Mouse (Mus musculus) intestine, embryonic 16.5 days (tissue): ENCODE results near the gene Sergef. TPM values are rescaled to one million over a fixed set of nuclear protein-coding genes. Genes with fewer than 3 reads are reported as not detected.

Experiments used
- ATAC-seq: fragments of 200-750 bp; cut with Nextera tagmentation; 2 replicates; pipeline ENCODE4 v1.8.0; 2017; ENCODE audit warnings: moderate TSS enrichment, moderate library complexity
- H3K27ac ChIP-seq: fragments of 300-500 bp; sonication (generic); 2 replicates; pipeline ENCODE4 v1.5.1; 2014; ENCODE audit warnings: mild to moderate bottlenecking, low read length
- H3K27me3 ChIP-seq: fragments of 300-500 bp; sonication (generic); replicated peaks from 2 replicates; pipeline ENCODE4 v1.6.1; 2014; ENCODE audit warnings: low read length, control low read depth, mixed read lengths; ENCODE audit not compliant: control insufficient read depth, insufficient read depth
- H3K36me3 ChIP-seq: fragments of 300-500 bp; sonication (generic); 2 replicates; pipeline ENCODE4 v1.6.1; 2014; ENCODE audit warnings: low read length, control low read depth; ENCODE audit not compliant: control insufficient read depth, insufficient read depth
- H3K4me1 ChIP-seq: fragments of 300-500 bp; sonication (generic); 2 replicates; pipeline ENCODE4 v1.6.1; 2014; ENCODE audit warnings: low read length, control low read depth, mixed read lengths; ENCODE audit not compliant: control insufficient read depth, insufficient read depth
- H3K4me2 ChIP-seq: fragments of 300-500 bp; sonication (generic); 2 replicates; pipeline ENCODE4 v1.6.1; 2014; ENCODE audit warnings: low read depth, low read length, control low read depth
- H3K4me3 ChIP-seq: fragments of 300-500 bp; sonication (generic); 2 replicates; pipeline ENCODE4 v1.5.1; 2014; ENCODE audit warnings: mild to moderate bottlenecking, low read length
- H3K9ac ChIP-seq: fragments of 300-500 bp; sonication (generic); 2 replicates; pipeline ENCODE4 v1.6.1; 2014; ENCODE audit warnings: low read depth, low read length
- H3K9me3 ChIP-seq: fragments of 300-500 bp; sonication (generic); 2 replicates; pipeline ENCODE4 v1.6.1; 2016; ENCODE audit warnings: low read length, control low read depth; ENCODE audit not compliant: control insufficient read depth
- WGBS: fragments of 180-500 bp; shearing (Covaris S2); extraction: QIAGEN DNeasy Blood & Tissue Kit; methylation state at CpG from one replicate; pipeline ENCODE4 v1.1.7; 2014; 5-methylcytosine and 5-hydroxymethylcytosine counted together
- polyA plus RNA-seq: library from polyadenylated mRNA; unstranded; fragments of >200 nt; fragmentation: Nextera tagmentation; extraction: Ambion mirVana; gene quantifications from 2 replicates; pipeline ENCODE4 v1.2.1, GENCODE M21; 2015

Gene Sergef
- polyA plus RNA-seq, 1 experiment from 2014 or later = 14.6 TPM

DNA sequence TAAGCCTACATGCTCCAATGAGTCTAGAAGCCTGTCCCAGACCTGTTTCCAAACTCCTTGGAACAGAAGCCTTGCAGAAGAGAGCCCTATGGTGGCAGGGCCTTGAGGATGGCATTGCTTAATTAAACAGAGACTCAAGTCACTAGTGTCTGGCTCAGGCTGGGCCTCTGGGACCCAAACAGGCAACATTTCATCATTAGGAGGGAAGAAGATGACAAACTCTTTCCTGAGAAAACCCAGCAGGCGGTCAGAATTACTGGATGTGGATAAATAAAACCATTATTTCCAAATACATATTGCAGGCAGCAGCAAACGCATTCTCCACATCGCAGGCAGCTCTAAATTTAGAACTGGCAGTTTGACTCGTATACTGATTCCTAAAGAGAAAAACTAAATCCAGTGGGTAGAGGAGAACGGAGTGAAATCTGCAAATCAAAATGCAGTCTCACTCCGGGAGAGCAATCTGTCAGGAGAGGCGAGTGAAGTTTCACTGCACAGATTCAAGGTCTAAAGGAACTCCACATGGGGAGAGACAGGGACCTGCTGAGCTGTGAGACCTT is 173.1 kb downstream of the Sergef start:
- Histone ChIP-seq H3K27me3 (no peaks in the 10 kb centered on the region), H3K4me2 (no peak overlapping the region), H3K36me3 (no peaks in the 10 kb centered on the region), H3K9me3 (no peaks in the 10 kb centered on the region), H3K4me1 (peaks cover 10% of the 10 kb centered on the region; the same call in 1 of the 2 replicates), H3K27ac (no peak overlapping the region), H3K9ac (no peak overlapping the region), H3K4me3 (no peak overlapping the region)
- ATAC-seq = no peak
- WGBS = 49% methylated on average over 7 of the region's 7 CpGs

GRCm38 (mm10) chr7:46463136-46463535 is 176.5 kb downstream of the Sergef start:
- ATAC-seq = no peak
- Histone ChIP-seq H3K4me1 (peaks cover 11% of the 10 kb centered on the region), H3K27me3 (no peaks in the 10 kb centered on the region), H3K4me2 (no peak overlapping the region), H3K4me3 (no peak overlapping the region), H3K27ac (no peak overlapping the region), H3K9ac (no peak overlapping the region), H3K9me3 (no peaks in the 10 kb centered on the region), H3K36me3 (no peaks in the 10 kb centered on the region)
- WGBS = 68% methylated on average over 8 of the region's 8 CpGs

- WGBS = 70% methylated on average over 8 of the region's 8 CpGs
- no peaks in the 10 kb centered on the region for H3K36me3 ChIP-seq
- no peaks in the 10 kb centered on the region for H3K9me3 ChIP-seq
- ATAC-seq = no peak
- peaks cover 11% of the 10 kb centered on the region for H3K4me1 ChIP-seq
- no peak overlapping the region for H3K4me2 ChIP-seq
- no peak overlapping the region for H3K4me3 ChIP-seq
- no peak overlapping the region for H3K27ac ChIP-seq
- no peaks in the 10 kb centered on the region for H3K27me3 ChIP-seq
- H3K9ac ChIP-seq = no peak overlapping the region
These were observed 177.3 kb downstream of the Sergef start for GRCm38 (mm10) chr7:46462287-46462686.

DNA sequence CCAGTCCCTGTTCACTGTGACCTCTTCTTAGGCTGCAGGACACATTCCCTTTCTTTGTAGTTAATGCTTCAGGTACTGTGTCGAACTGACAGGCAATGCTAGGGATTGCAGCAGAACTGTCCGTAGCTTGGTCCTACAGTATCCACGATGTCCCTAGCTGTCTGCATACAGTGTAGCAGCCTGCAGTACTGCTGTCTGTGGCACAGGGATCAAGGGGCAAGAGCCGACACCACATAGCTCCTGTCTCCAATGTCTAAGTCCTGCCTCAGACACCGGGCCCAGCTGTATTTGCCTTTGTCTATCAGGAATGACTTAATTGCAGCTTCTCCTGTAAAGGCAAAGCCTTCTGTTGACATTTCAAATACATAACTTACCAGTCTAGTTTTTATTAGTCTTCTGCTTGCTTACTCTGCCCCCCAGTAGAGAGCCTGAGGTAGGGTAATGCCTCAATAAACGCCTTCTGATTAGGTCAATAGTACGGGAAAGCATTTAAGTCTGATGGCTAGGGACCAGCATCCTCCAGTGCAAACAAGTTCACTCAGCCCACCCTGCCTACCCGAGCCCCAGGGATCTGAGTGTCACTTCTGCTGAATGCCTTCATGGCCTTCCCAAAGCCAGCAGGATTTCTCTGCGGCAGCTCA is 179.9 kb downstream of the Sergef start:
- WGBS = 54% methylated on average over 9 of the region's 9 CpGs
- Histone ChIP-seq H3K27ac (no peak overlapping the region), H3K4me3 (no peak overlapping the region), H3K9ac (no peak overlapping the region), H3K36me3 (no peaks in the 10 kb centered on the region), H3K9me3 (no peaks in the 10 kb centered on the region), H3K4me2 (no peak overlapping the region), H3K4me1 (peaks cover 11% of the 10 kb centered on the region), H3K27me3 (no peaks in the 10 kb centered on the region)
- ATAC-seq = peak; percentile 93

DNA sequence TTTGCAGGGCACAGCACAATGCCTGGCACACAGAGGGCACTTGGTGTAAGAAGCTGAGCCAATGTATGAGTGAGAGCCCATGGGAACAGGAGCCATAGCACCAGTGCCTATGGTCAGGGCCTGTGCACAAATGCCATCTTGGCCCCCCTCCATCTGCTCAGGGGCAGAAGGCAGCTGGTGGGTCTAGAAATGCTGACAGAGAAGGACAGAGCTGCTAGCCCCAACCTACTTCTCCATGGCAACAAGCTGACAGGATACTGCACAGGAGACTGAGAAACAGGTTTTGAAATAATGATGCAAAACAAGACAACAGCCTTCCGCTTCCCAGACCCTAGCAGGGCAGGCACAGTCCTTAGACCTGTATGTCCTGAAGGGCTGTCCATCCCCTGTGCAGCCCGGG is 180.4 kb downstream of the Sergef start:
- WGBS = 62% methylated on average over 2 of the region's 2 CpGs
- no peak overlapping the region for H3K4me3 ChIP-seq
- H3K27me3 ChIP-seq = no peaks in the 10 kb centered on the region
- no peak overlapping the region for H3K27ac ChIP-seq
- H3K9me3 ChIP-seq = no peaks in the 10 kb centered on the region
- no peaks in the 10 kb centered on the region for H3K36me3 ChIP-seq
- H3K9ac ChIP-seq = no peak overlapping the region
- no peak overlapping the region for H3K4me2 ChIP-seq
- peaks cover 11% of the 10 kb centered on the region for H3K4me1 ChIP-seq
- peak; percentile 19; the same call in 1 of the 2 replicates for ATAC-seq

GRCm38 (mm10) chr7:46457889-46458288 is 181.7 kb downstream of the Sergef start:
- no peaks in the 10 kb centered on the region for H3K9me3 ChIP-seq
- H3K27me3 ChIP-seq = no peaks in the 10 kb centered on the region
- no peak for ATAC-seq
- H3K36me3 ChIP-seq = no peaks in the 10 kb centered on the region
- H3K4me3 ChIP-seq = no peak overlapping the region
- peaks cover 11% of the 10 kb centered on the region for H3K4me1 ChIP-seq
- no peak overlapping the region for H3K4me2 ChIP-seq
- no peak overlapping the region for H3K27ac ChIP-seq
- H3K9ac ChIP-seq = no peak overlapping the region
- 63% methylated on average over 3 of the region's 3 CpGs for WGBS

GRCm38 (mm10) chr7:46453930-46454679 is 185.5 kb downstream of the Sergef start:
- no peak for ATAC-seq
- H3K4me1 ChIP-seq = 0 out of 2 replicates have a peak, but pooled peaks cover 1% of the 10 kb centered on the region
- H3K4me3 ChIP-seq = no peak overlapping the region
- no peaks in the 10 kb centered on the region for H3K27me3 ChIP-seq
- 49% methylated on average over 10 of the region's 10 CpGs for WGBS
- H3K36me3 ChIP-seq = no peaks in the 10 kb centered on the region
- H3K4me2 ChIP-seq = no peak overlapping the region
- H3K9me3 ChIP-seq = no peaks in the 10 kb centered on the region
- no peak overlapping the region for H3K9ac ChIP-seq
- H3K27ac ChIP-seq = no peak overlapping the region

GRCm38 (mm10) chr7:46448922-46449645 is 190.5 kb downstream of the Sergef start:
- 48% methylated on average over 6 of the region's 6 CpGs for WGBS

GRCm38 (mm10) chr7:46447473-46448165 is 192.0 kb downstream of the Sergef start:
- 36% methylated on average over 9 of the region's 9 CpGs for WGBS
- Histone ChIP-seq H3K9me3 (no peaks in the 10 kb centered on the region), H3K9ac (no peak overlapping the region), H3K27me3 (no peaks in the 10 kb centered on the region), H3K4me1 (no peaks in the 10 kb centered on the region), H3K36me3 (no peaks in the 10 kb centered on the region), H3K4me2 (no peak overlapping the region), H3K4me3 (no peak overlapping the region), H3K27ac (no peak overlapping the region)
- ATAC-seq = no peak

More at GRCm38 (mm10) chr7:46448922-46449645, 190.5 kb downstream of the Sergef start:
- H3K36me3 ChIP-seq = no peaks in the 10 kb centered on the region
- no peak overlapping the region for H3K4me2 ChIP-seq
- H3K27me3 ChIP-seq = no peaks in the 10 kb centered on the region
- no peak overlapping the region for H3K9ac ChIP-seq
- H3K9me3 ChIP-seq = no peaks in the 10 kb centered on the region
- ATAC-seq = no peak
- H3K27ac ChIP-seq = no peak overlapping the region
- no peaks in the 10 kb centered on the region for H3K4me1 ChIP-seq
- no peak overlapping the region for H3K4me3 ChIP-seq
